Mouse (Mus musculus) myocyte (in vitro differentiated cells): ENCODE results near the gene Ppfia1.

Source experiments
- MYOD1 ChIP-seq, 3 experiments: IDR thresholded peaks; one replicate each; pipeline ENCODE4 v1.6.1; 2011; ENCODE audit warnings: control low read depth in 2 of 3, low read depth in 2 of 3, mild to moderate bottlenecking in 2 of 3, moderate library complexity in 1 of 3; ENCODE audit not compliant: insufficient read length in 2 of 3, control insufficient read depth in 1 of 3
- POLR2A ChIP-seq: IDR thresholded peaks from one replicate; pipeline ENCODE4 v1.6.1; 2011; ENCODE audit warnings: low read depth, mild to moderate bottlenecking, control low read depth, moderate library complexity; ENCODE audit not compliant: insufficient read length
- TCF3 ChIP-seq: IDR thresholded peaks from one replicate; pipeline ENCODE4 v1.6.1; 2011; ENCODE audit warnings: low read depth, control low read depth; ENCODE audit not compliant: insufficient read length

DNA sequence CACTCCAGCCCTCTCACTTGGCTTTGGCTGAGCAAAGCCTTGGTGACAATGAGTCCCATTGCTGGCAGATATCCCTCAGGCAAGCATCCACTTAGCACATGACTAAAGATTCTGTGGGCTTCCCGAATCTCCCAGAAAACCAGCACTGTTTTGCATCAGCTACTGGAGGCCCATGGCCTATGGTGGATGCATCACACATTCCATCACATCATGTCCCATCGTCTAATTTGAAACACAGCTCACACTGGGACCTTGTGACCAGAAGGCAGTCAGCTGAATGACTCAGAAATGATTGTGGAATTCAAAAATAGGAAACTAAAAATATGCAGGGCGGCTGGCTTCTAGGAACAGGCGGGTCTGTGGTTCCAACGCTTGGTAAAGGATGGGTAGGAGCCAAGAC, 24.3 kb upstream of the Ppfia1 start:
- no peak for TF ChIP-seq POLR2A
- TF ChIP-seq MYOD1 (IDR thresholded peaks at IDR 0.05; ENCODE audit: control insufficient read depth in 1 of 3, insufficient read length in 2 of 3, low read depth in 2 of 3), result peak in 1 of 3 experiments; percentile 4
- TF ChIP-seq TCF3, result no peak
